Mouse (Mus musculus) inflammation-experienced regulatory T-cells (primary cell): Measurements from ENCODE around the gene Lypd5. TPM values are rescaled to one million over a fixed set of nuclear protein-coding genes. Genes with fewer than 3 reads are reported as not detected.

Experiments
- polyA plus RNA-seq, 2 experiments: library from polyadenylated mRNA; unstranded; fragments of 100-300 nt; shearing (Covaris generic); gene quantifications; one replicate each; pipeline ENCODE4 v1.2.1; 2017

The Lypd5 gene
- 1 to 10 TPM in 1 of 2 experiments, under 1 TPM in 1; 0.11 to 2.3 TPM for polyA plus RNA-seq

DNA sequence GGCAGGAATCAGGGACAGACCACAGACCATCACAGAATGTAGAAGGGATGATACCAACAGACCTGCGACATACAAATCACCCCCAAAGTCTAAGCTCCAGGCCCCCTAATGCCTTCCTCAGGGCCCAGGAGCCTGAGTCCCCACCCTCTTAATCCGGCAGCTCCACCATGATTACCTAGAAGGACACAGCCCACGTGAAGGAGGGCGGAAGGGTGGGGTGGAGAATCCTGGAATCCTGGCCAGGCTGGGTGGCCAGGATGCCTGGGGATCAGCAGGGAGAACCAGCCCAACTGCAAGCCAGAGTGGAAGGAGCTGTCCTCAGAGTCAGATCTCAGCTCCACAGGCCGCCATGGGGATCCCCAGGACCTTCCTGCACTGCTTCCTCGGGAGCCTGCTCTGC lies at the start of gene Lypd5:
Gene Lypd5, plus strand, starts transcription at position 301 of the 400 bp plus-strand sequence.

GRCm38 (mm10) chr7:24300771-24301282 lies 48.2 kb upstream of the Lypd5 start, which contains the start of gene Zfp61:
Gene Zfp61, minus strand, starts transcription at chr7:24301232.

GRCm38 (mm10) chr7:24316567-24317092 lies 32.4 kb upstream of the Lypd5 start, which contains the start of gene Zfp94:
Gene Zfp94, minus strand, starts transcription at chr7:24316666.

GRCm38 (mm10) chr7:24333304-24333986 lies 15.6 kb upstream of the Lypd5 start, which contains the start of gene Tescl:
Gene Tescl, minus strand, starts transcription at chr7:24333936.

GRCm38 (mm10) chr7:24369731-24370541 lies 20.9 kb downstream of the Lypd5 start, which contains the start of gene Kcnn4:
Gene Kcnn4, plus strand, starts transcription at chr7:24370263.

GRCm38 (mm10) chr7:24399256-24400081 lies 50.5 kb downstream of the Lypd5 start, which contains the start of gene Smg9:
Gene Smg9, plus strand, starts transcription at chr7:24399619.

Other genes with a start within 250 kb of the Lypd5 start
- gene Zfp112, start 236.9 kb upstream of the Lypd5 start, polyA plus RNA-seq = under 1 TPM; 0.60 to 0.88 TPM
- 10 to 100 TPM; 13.4 to 18.2 TPM for gene Zfp235, start 215.0 kb upstream of the Lypd5 start, polyA plus RNA-seq
- 1 to 10 TPM in 1 of 2 experiments, under 1 TPM in 1; 0.78 to 1.6 TPM for gene Zfp114, start 174.1 kb upstream of the Lypd5 start, polyA plus RNA-seq
- 1 to 10 TPM in 1 of 2 experiments, under 1 TPM in 1; 0.80 to 3.0 TPM for gene Zfp111, start 137.8 kb upstream of the Lypd5 start, polyA plus RNA-seq
- 1 to 10 TPM; 5.5 to 5.8 TPM for gene Zfp109, start 111.6 kb upstream of the Lypd5 start, polyA plus RNA-seq
- gene Zfp108, start 94.4 kb upstream of the Lypd5 start, polyA plus RNA-seq = under 1 TPM; 0.43 to 0.93 TPM
- gene Zfp93, start 78.8 kb upstream of the Lypd5 start, polyA plus RNA-seq = 1 to 10 TPM; 2.7 to 4.1 TPM
- gene Zfp61, start 48.0 kb upstream of the Lypd5 start, polyA plus RNA-seq = 10 to 100 TPM; 20.2 to 27.5 TPM
- gene Zfp94, start 32.5 kb upstream of the Lypd5 start, polyA plus RNA-seq = 10 to 100 TPM; 17.0 to 17.9 TPM
- gene Tescl, start 15.3 kb upstream of the Lypd5 start, polyA plus RNA-seq = not detected
- gene Kcnn4, start 21.1 kb downstream of the Lypd5 start, polyA plus RNA-seq = 100 to 1,000 TPM; 350 to 423 TPM
- gene Smg9, start 50.4 kb downstream of the Lypd5 start, polyA plus RNA-seq = 10 to 100 TPM; 51.5 to 80.1 TPM
- under 1 TPM in 1 of 2 experiments, not detected in 1; 0.45 TPM for gene Irgc1, start 103.1 kb downstream of the Lypd5 start, polyA plus RNA-seq
- 1 to 10 TPM in 1 of 2 experiments, under 1 TPM in 1; 0.65 to 3.3 TPM for gene Plaur, start 113.3 kb downstream of the Lypd5 start, polyA plus RNA-seq
- under 1 TPM; 0.42 to 0.82 TPM for gene Cadm4, start 132.8 kb downstream of the Lypd5 start, polyA plus RNA-seq
- gene Zfp428, start 157.8 kb downstream of the Lypd5 start, polyA plus RNA-seq = 1 to 10 TPM; 1.0 to 1.5 TPM
- gene AC161166.1, start 163.3 kb downstream of the Lypd5 start, polyA plus RNA-seq = 1 to 10 TPM in 1 of 2 experiments, not detected in 1; 1.1 TPM
- gene Irgq, start 181.5 kb downstream of the Lypd5 start, polyA plus RNA-seq = 1 to 10 TPM; 3.9 to 6.5 TPM
- not detected for gene Pinlyp, start 196.9 kb downstream of the Lypd5 start, polyA plus RNA-seq
- 10 to 100 TPM; 60.5 to 60.6 TPM for gene Xrcc1, start 197.1 kb downstream of the Lypd5 start, polyA plus RNA-seq
- gene Ethe1, start 238.3 kb downstream of the Lypd5 start, polyA plus RNA-seq = 10 to 100 TPM; 19.5 to 23.6 TPM
- gene Zfp575, start 238.4 kb downstream of the Lypd5 start, polyA plus RNA-seq = under 1 TPM; 0.27 to 0.58 TPM